Mouse (Mus musculus): Measurements from ENCODE around the gene Mprip. TPM values are rescaled to one million over a fixed set of nuclear protein-coding genes. Genes with fewer than 3 reads are reported as not detected.

Mprip gene
- polyA plus RNA-seq, 1 experiment from 2014 or later: 145 TPM

DNA sequence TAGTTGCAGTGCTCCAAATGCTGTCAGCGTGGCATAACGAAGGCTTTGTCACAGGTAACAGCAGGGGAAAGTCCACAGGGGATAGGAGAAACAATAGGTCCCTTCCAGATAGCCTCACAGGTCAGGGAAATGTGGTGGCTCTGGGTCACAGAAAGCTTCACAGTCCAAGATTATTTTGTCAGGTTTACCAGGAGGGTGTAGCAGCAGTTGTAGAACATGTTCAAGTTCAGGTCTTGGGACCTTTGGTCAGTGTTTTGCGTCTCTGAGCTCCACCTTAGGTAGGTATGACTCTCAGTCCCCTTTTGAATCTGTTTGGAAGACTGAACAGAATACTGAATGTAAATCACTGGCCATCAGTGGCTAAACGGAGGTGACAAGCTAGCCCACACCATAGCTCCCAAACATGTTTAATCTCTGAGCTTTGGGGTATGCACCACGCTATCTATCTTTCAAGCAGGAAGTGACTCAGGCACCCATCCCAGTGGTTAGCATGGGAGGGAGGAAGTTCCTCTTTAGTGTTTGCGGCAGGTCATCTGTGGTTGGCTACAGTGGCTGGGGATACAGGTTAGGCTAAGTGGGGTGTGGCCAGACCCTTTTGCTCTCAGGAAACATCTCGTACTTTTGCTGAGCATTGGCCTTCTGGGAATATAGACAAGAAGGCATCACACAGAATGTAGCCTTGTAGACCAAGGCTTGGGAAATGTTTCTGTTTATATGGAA, 24.2 kb upstream of the Mprip start:
- WGBS: 74% methylated on average over 7 of the region's 7 CpGs
- H3K27me3 ChIP-seq (ENCODE audit: insufficient read depth, low read length): no peaks in the 10 kb centered on the region
- TF ChIP-seq CTCF (IDR thresholded peaks at IDR 0.05; ENCODE audit: low read depth): no peak
- no peak overlapping the region for H3K4me2 ChIP-seq
- no peak for DNase-seq
- ATAC-seq (ENCODE audit: insufficient read depth): no peak
- no peaks in the 10 kb centered on the region for H3K4me1 ChIP-seq (ENCODE audit: insufficient read depth)
- no peak overlapping the region for H3K9ac ChIP-seq
- H3K27ac ChIP-seq (ENCODE audit: low read depth): no peak overlapping the region
- no peaks in the 10 kb centered on the region for H3K36me3 ChIP-seq (ENCODE audit: insufficient read depth)
- H3K4me3 ChIP-seq (ENCODE audit: low read depth, low read length): no peak overlapping the region
- H3K9me3 ChIP-seq (ENCODE audit: low read depth, low read length): no peaks in the 10 kb centered on the region

DNA sequence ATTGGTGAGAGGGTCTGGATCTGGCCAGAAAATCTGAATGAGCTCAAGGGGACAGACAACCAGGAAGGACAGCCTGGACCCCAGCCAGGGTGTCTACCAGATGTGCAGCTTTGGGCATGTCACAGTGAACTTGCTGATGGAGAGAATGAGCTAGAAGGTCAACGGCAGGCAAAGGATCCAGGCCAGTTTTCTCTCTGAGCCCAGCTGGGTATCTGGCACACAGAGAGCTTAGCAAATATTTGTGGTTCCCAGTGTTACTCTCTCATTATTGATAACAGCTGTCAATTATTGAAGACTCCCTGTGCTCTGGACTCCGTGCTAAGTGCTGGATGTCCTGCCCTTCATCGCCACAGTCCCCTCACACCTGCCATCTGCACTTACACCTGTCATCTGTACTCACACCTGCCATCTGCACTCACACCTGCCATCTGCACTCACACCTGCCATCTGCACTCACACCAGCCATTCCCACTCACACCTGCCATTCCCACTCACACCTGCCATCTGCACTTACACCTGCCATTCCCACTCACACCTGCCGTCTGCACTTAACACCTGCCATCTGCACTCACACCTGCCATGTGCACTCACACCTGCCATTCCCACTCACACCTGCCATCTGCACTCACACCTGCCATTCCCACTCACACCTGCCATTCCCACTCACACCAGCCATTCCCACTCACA, 21.0 kb upstream of the Mprip start:
- H3K27me3 ChIP-seq (ENCODE audit: insufficient read depth, low read length): no peaks in the 10 kb centered on the region
- no peaks in the 10 kb centered on the region for H3K36me3 ChIP-seq (ENCODE audit: insufficient read depth)
- no peak for ATAC-seq (ENCODE audit: insufficient read depth)
- 57% methylated on average over 4 of the region's 4 CpGs for WGBS
- DNase-seq: peak; percentile 51
- TF ChIP-seq CTCF (IDR thresholded peaks at IDR 0.05; ENCODE audit: low read depth): no peak
- no peak overlapping the region for H3K27ac ChIP-seq (ENCODE audit: low read depth)
- H3K4me1 ChIP-seq (ENCODE audit: insufficient read depth): peaks cover 2% of the 10 kb centered on the region; the same call in 1 of the 2 replicates
- no peaks in the 10 kb centered on the region for H3K9me3 ChIP-seq (ENCODE audit: low read depth, low read length)
- H3K4me3 ChIP-seq (ENCODE audit: low read depth, low read length): no peak overlapping the region
- no peak overlapping the region for H3K4me2 ChIP-seq
- no peak overlapping the region for H3K9ac ChIP-seq

DNA sequence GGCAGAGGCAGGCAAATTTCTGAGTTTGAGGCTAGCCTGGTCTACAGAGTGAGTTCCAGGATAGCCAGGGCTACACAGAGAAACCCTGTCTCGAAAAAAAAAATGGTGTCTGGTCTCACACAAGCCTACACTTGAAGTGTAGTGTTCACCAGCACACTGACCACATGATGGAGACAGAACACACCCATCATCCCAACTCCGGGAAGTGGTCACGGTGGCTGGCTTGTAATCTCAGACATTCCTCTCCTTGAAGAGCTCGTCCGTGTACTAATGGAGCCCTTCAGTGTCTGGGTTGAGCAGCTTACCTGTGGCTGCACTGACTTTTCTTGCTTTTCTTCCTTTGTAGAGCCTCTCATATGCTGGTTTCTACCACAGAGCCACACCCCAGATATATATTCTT, 19.9 kb upstream of the Mprip start:
- 0 out of 2 replicates have a peak, but pooled peaks have one; percentile 7 for TF ChIP-seq CTCF (IDR thresholded peaks at IDR 0.05; ENCODE audit: low read depth)
- Histone ChIP-seq H3K9me3 (ENCODE audit: low read depth, low read length) (no peaks in the 10 kb centered on the region), H3K36me3 (ENCODE audit: insufficient read depth) (no peaks in the 10 kb centered on the region), H3K4me3 (ENCODE audit: low read depth, low read length) (no peak overlapping the region), H3K27ac (ENCODE audit: low read depth) (no peak overlapping the region), H3K4me1 (ENCODE audit: insufficient read depth) (peaks cover 2% of the 10 kb centered on the region; the same call in 1 of the 2 replicates), H3K27me3 (ENCODE audit: insufficient read depth, low read length) (no peaks in the 10 kb centered on the region), H3K9ac (no peak overlapping the region), H3K4me2 (no peak overlapping the region)
- 62% methylated on average over 5 of the region's 5 CpGs for WGBS
- ATAC-seq (ENCODE audit: insufficient read depth) (no peak), DNase-seq (no peak)

DNA sequence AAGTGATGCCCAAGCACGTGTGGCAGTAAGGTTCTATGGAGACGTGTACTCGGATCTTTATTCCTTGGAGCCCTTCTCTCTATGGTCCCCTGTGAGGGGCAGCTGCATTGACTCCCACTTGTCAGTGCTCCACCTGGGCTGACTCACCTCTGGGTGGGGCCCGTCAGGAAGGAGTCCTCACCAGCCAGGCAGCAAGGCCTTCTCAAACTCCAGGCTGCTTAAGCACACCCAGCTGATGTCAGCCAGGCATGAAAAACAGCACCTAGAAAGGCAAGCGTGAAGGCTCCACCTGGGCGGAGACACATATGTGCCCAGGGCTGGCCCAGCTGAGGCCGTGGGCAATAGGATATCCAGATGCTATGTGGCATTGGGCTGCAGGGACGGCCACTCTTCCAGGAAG, 18.7 kb upstream of the Mprip start:
- ATAC-seq (ENCODE audit: insufficient read depth) (no peak), DNase-seq (no peak)
- Histone ChIP-seq H3K27me3 (ENCODE audit: insufficient read depth, low read length) (no peaks in the 10 kb centered on the region), H3K4me2 (no peak overlapping the region), H3K9me3 (ENCODE audit: low read depth, low read length) (no peaks in the 10 kb centered on the region), H3K27ac (ENCODE audit: low read depth) (no peak overlapping the region), H3K36me3 (ENCODE audit: insufficient read depth) (no peaks in the 10 kb centered on the region), H3K9ac (no peak overlapping the region), H3K4me3 (ENCODE audit: low read depth, low read length) (no peak overlapping the region), H3K4me1 (ENCODE audit: insufficient read depth) (peaks cover 2% of the 10 kb centered on the region; the same call in 1 of the 2 replicates)
- no peak for TF ChIP-seq CTCF (IDR thresholded peaks at IDR 0.05; ENCODE audit: low read depth)
- WGBS: 77% methylated on average over 8 of the region's 8 CpGs

GRCm38 (mm10) chr11:59645036-59645435, 16.1 kb upstream of the Mprip start:
- peak overlapping the region; percentile 21; the same call in 1 of the 2 replicates for H3K4me2 ChIP-seq
- H3K9ac ChIP-seq: no peak overlapping the region
- H3K36me3 ChIP-seq (ENCODE audit: insufficient read depth): no peaks in the 10 kb centered on the region
- H3K27ac ChIP-seq (ENCODE audit: low read depth): peak overlapping the region; percentile 54; the same call in 1 of the 2 replicates
- H3K9me3 ChIP-seq (ENCODE audit: low read depth, low read length): no peaks in the 10 kb centered on the region
- no peaks in the 10 kb centered on the region for H3K27me3 ChIP-seq (ENCODE audit: insufficient read depth, low read length)
- 41% methylated on average over 7 of the region's 7 CpGs for WGBS
- no peak overlapping the region for H3K4me3 ChIP-seq (ENCODE audit: low read depth, low read length)
- TF ChIP-seq CTCF (IDR thresholded peaks at IDR 0.05; ENCODE audit: low read depth): no peak
- peak; percentile 58 for DNase-seq
- peaks cover 2% of the 10 kb centered on the region; the same call in 1 of the 2 replicates for H3K4me1 ChIP-seq (ENCODE audit: insufficient read depth)
- ATAC-seq (ENCODE audit: insufficient read depth): peak; percentile 77

DNA sequence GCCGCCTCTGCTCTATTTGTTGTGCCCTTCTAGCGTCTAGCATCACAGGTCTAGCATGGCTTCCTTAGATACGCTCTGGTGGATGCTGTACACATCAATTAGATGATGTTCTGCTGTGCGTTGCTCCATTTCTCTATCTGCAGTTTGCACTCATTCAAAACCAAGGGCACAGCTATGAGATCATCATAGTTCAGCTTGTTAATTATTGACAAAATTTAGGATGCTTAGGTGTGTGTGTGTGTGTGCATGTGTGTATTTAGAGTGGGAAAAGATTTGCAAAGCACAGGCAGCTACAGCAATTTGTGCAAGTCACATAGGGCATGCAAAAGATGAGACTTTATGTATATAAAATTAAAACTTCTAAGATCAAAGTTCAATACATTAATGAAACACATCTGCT, 12.0 kb upstream of the Mprip start:
- Histone ChIP-seq H3K4me2 (no peak overlapping the region), H3K27ac (ENCODE audit: low read depth) (no peak overlapping the region), H3K27me3 (ENCODE audit: insufficient read depth, low read length) (no peaks in the 10 kb centered on the region), H3K4me3 (ENCODE audit: low read depth, low read length) (no peak overlapping the region), H3K9me3 (ENCODE audit: low read depth, low read length) (no peaks in the 10 kb centered on the region), H3K36me3 (ENCODE audit: insufficient read depth) (no peaks in the 10 kb centered on the region), H3K4me1 (ENCODE audit: insufficient read depth) (peaks cover 2% of the 10 kb centered on the region; the same call in 1 of the 2 replicates), H3K9ac (no peak overlapping the region)
- no peak for TF ChIP-seq CTCF (IDR thresholded peaks at IDR 0.05; ENCODE audit: low read depth)
- ATAC-seq (ENCODE audit: insufficient read depth) (no peak), DNase-seq (no peak)
- 57% methylated on average over 4 of the region's 4 CpGs for WGBS

GRCm38 (mm10) chr11:59653003-59653402, 8.1 kb upstream of the Mprip start:
- H3K4me3 ChIP-seq (ENCODE audit: low read depth, low read length): no peak overlapping the region
- WGBS: 78% methylated on average over 2 of the region's 2 CpGs

More at GRCm38 (mm10) chr11:59653003-59653402, 8.1 kb upstream of the Mprip start:
- ATAC-seq (ENCODE audit: insufficient read depth) (no peak), DNase-seq (no peak)
- Histone ChIP-seq H3K4me2 (no peak overlapping the region), H3K27ac (ENCODE audit: low read depth) (no peak overlapping the region), H3K9ac (no peak overlapping the region), H3K27me3 (ENCODE audit: insufficient read depth, low read length) (no peaks in the 10 kb centered on the region), H3K36me3 (ENCODE audit: insufficient read depth) (no peaks in the 10 kb centered on the region), H3K4me1 (ENCODE audit: insufficient read depth) (peaks cover 4% of the 10 kb centered on the region), H3K9me3 (ENCODE audit: low read depth, low read length) (no peaks in the 10 kb centered on the region)
- TF ChIP-seq CTCF (IDR thresholded peaks at IDR 0.05; ENCODE audit: low read depth): no peak
